Mouse (Mus musculus) right cerebral cortex, postnatal 25 days (tissue): ENCODE results near the gene Clec1a.

Experiments used
- DNase-seq: peaks from one replicate; pipeline ENCODE4 v3.0.0; 2022

The Clec1a gene

DNA sequence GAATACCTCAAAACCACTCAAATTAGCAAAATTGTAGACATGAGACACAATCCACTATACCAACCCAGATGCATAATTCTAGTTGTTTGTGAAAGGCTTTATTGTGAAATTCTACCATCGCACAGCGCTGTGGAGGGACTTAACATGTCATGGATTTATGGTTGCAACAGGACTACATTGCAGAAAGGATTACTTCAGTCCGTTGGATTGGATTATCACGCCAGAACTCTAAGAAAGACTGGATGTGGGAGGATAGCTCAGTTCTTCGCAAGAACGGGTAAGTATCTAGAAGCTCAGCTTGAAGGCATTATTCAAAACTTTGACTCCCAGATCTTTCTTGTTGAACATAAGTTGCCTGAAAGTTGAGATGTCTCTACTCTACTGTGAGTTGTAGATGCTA lies 48.4 kb downstream of the Clec1a start:
- DNase-seq: no peak

- DNase-seq: no peak
Measured at GRCm38 (mm10) chr6:129402404-129402803, 49.4 kb downstream of the Clec1a start.

DNA sequence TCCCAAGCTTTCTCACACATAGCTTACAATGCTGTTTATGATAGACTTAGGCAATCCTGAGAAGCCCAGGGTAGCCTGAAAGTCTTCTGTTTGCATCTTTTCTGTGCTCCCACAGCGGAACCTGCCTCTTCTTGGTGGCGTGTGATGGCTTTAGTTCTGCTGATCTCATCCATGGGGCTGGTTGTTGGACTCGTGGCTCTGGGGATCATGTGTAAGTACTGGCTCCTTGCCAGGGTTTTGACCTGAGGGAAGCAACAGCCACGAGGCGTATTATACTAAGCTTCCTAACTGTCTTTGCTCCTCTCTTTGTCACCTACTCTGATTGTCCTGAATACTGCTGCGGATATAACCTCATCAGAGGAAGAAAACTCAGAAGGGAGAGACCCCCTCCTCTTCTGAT lies 51.9 kb downstream of the Clec1a start:
- no peak for DNase-seq

GRCm38 (mm10) chr6:129396997-129397396 lies 54.8 kb downstream of the Clec1a start, which contains the start of gene Clec1b:
Clec1b (plus strand) TSS chr6:129397297.
- DNase-seq: no peak

- DNase-seq: no peak
Measured at GRCm38 (mm10) chr6:129393732-129394131, 58.1 kb downstream of the Clec1a start.

GRCm38 (mm10) chr6:129393087-129393720 lies 58.6 kb downstream of the Clec1a start:
- no peak for DNase-seq

DNA sequence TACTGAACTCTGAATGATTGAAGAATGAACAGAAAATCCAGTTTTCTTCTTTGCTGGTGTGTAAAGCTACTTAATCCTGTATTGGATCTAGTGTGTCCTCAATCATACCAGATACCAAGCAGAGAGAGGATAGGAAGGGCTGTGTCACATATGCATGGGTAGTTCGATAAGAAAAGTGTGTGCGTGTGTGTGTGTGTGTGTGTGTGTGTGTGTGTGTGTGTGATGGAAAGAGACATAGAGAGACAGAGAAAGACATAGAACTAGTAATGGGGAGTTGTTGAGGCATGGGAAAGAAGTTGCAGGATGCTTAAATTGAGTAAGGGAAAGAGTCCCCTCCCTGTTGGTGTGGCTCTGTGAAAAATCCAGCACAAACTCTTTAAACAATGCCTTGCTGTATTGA lies 66.0 kb downstream of the Clec1a start, which contains the start of gene Clec12b:
Gene Clec12b, minus strand, starts transcription at position 101 of the 400 bp plus-strand sequence.
- DNase-seq: no peak

- DNase-seq: no peak
Measured at GRCm38 (mm10) chr6:129385000-129385399, 66.8 kb downstream of the Clec1a start.

- no peak for DNase-seq
Measured at GRCm38 (mm10) chr6:129383466-129383865, 68.3 kb downstream of the Clec1a start.

DNA sequence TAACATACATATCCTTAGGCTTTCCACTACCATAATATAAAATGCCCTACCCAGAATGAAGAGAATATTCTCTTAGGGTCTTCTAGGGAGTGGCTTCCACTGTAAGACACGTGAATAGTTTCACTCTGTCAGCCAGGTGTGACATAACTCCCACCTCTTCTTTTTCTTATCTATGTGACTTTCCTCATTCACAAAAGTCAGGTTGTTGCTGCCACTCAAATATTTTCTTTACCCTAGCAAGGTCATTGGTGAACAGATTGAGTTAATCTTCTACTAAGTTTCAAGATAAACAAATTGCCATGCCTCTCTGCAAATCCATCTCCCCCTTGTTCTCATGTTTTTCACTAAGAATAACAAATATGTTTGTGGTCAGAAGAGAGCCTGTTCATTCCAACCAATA lies 70.1 kb downstream of the Clec1a start:
- DNase-seq: no peak

DNA sequence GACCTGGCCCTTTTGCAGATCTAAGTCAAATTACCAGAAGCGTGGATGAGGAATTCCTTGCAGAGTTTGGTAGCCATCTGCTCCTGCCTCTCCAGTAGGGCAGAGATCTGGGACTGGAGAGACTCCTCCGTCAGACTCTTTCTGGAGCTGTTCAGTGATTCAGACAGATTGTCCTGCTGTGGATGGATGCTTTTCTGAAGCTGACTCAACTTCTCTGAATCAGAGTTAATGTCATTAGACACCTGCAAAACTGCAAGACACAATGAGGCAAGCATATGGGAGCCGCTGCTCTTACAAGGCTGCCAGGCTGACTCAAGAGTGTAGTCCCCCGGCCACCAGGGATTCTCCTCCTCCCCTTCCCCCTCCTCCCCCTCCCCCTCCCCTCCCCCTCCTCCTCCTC lies 71.3 kb downstream of the Clec1a start:
- no peak for DNase-seq

DNA sequence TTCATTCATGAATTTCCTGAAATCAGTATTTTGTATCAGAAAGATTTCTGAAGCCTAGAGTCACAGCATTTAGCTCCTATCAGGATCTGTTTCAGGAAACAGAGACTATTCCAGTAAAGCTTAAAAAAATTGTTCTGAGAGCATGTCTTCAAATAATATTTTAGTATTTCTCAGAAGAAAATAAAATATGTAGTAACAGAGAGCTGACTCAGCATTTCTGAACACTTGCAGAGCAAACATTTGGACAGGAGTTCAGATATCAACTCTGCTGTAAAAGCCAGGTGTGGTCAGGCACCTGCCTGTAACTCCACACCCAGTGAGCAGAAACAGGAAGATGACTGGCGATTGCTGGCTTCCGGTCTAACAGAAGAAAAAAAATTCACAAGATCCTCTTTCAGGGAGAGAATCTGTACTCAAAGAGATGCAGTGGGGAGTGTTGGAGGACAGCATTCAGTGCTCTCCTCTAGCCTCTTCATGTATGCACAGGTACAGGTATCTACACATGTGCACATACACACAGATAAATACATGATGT lies 76.8 kb downstream of the Clec1a start:
- no peak for DNase-seq
